Mouse (Mus musculus): ENCODE measurements around the gene Glycam1.
"Not testable (repeated sequence)": the region's sequence is repeated elsewhere in the genome, so short reads cannot be mapped to it uniquely, and the experiment has no call there.

The Glycam1 gene

GRCm38 (mm10) chr15:103564981-103565380 is at the start of gene Glycam1:
TSS of gene Glycam1 (minus strand) at chr15:103565081.
- DNase-seq (ENCODE audit: extremely low read depth, low read depth, low spot score): no peak

- DNase-seq (ENCODE audit: extremely low read depth, low read depth, low spot score): no peak
These were observed 39.6 kb upstream of the Glycam1 start for GRCm38 (mm10) chr15:103604481-103604880.

- DNase-seq (ENCODE audit: extremely low read depth, low read depth, low spot score): no peak
These were observed 25.9 kb upstream of the Glycam1 start for GRCm38 (mm10) chr15:103590779-103591178.

- not testable (repeated sequence) for DNase-seq (ENCODE audit: extremely low read depth, low read depth, low spot score)
These were observed 22.9 kb upstream of the Glycam1 start for GRCm38 (mm10) chr15:103587752-103588151.

GRCm38 (mm10) chr15:103585876-103586275 is 21.0 kb upstream of the Glycam1 start:
- DNase-seq (ENCODE audit: extremely low read depth, low read depth, low spot score): no peak

GRCm38 (mm10) chr15:103552096-103552690 is 12.7 kb downstream of the Glycam1 start:
- no peak for DNase-seq (ENCODE audit: extremely low read depth, low read depth, low spot score)

- no peak for DNase-seq (ENCODE audit: extremely low read depth, low read depth, low spot score)
These were observed 13.8 kb downstream of the Glycam1 start for GRCm38 (mm10) chr15:103551053-103551452.

- DNase-seq (ENCODE audit: extremely low read depth, low read depth, low spot score): no peak
These were observed 15.4 kb downstream of the Glycam1 start for GRCm38 (mm10) chr15:103549475-103549874.

GRCm38 (mm10) chr15:103547983-103548382 is 16.9 kb downstream of the Glycam1 start:
- DNase-seq (ENCODE audit: extremely low read depth, low read depth, low spot score): no peak

- no peak for DNase-seq (ENCODE audit: extremely low read depth, low read depth, low spot score)
These were observed 22.4 kb downstream of the Glycam1 start for GRCm38 (mm10) chr15:103542526-103542925.

- no peak for DNase-seq (ENCODE audit: extremely low read depth, low read depth, low spot score)
These were observed 24.2 kb downstream of the Glycam1 start for GRCm38 (mm10) chr15:103540646-103541045.

GRCm38 (mm10) chr15:103539259-103539658 is 25.6 kb downstream of the Glycam1 start:
- DNase-seq (ENCODE audit: extremely low read depth, low read depth, low spot score): no peak

- DNase-seq (ENCODE audit: extremely low read depth, low read depth, low spot score): no peak
These were observed 27.1 kb downstream of the Glycam1 start, which contains the start of gene Ppp1r1a for GRCm38 (mm10) chr15:103537822-103538213. TSS of gene Ppp1r1a (minus strand) at chr15:103538003.

GRCm38 (mm10) chr15:103537011-103537821 is 27.7 kb downstream of the Glycam1 start:
- no peak for DNase-seq (ENCODE audit: extremely low read depth, low read depth, low spot score)

- DNase-seq (ENCODE audit: extremely low read depth, low read depth, low spot score): no peak
These were observed 28.4 kb downstream of the Glycam1 start for GRCm38 (mm10) chr15:103536456-103536855.

- no peak for DNase-seq (ENCODE audit: extremely low read depth, low read depth, low spot score)
These were observed 29.1 kb downstream of the Glycam1 start for GRCm38 (mm10) chr15:103535786-103536185.

GRCm38 (mm10) chr15:103535030-103535429 is 29.9 kb downstream of the Glycam1 start:
- DNase-seq (ENCODE audit: extremely low read depth, low read depth, low spot score): no peak

GRCm38 (mm10) chr15:103534054-103534620 is 30.7 kb downstream of the Glycam1 start:
- no peak for DNase-seq (ENCODE audit: extremely low read depth, low read depth, low spot score)

GRCm38 (mm10) chr15:103530372-103530771 is 34.5 kb downstream of the Glycam1 start:
- no peak for DNase-seq (ENCODE audit: extremely low read depth, low read depth, low spot score)

- no peak for DNase-seq (ENCODE audit: extremely low read depth, low read depth, low spot score)
These were observed 41.7 kb downstream of the Glycam1 start for GRCm38 (mm10) chr15:103523156-103523555.

GRCm38 (mm10) chr15:103522458-103523099 is 42.3 kb downstream of the Glycam1 start:
- no peak for DNase-seq (ENCODE audit: extremely low read depth, low read depth, low spot score)

All from fat pad, adult 2 months (tissue).